In the genomic region with DNA sequence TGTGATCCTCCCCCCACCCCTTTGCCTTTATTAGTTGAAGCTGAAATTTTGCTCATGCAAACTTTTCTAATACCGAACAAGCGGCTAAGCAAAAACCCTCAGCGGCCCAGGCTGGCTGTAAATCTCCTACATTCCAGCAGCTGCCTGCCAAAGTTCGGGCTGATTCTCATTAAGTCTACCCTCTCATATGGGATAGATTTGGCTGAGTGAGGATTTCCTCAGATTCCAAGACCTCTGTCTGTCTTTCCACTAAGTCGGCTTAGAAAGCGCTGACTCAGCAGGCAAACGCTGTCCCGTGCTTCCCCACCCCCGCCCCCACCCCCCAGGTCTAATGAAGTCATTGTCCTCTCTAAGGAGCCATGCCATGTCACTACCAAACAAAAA, we compare ENCODE assay signal across 8 mouse cellular contexts. TPM values are rescaled to one million over a fixed set of nuclear protein-coding genes. Genes with fewer than 3 reads are reported as not detected.
DNase-seq lines count a peak whose midpoint lies in the region; ATAC-seq and TF ChIP-seq lines count a peak whose summit lies in the region.

No protein-coding gene starts in this region.

- no peaks in the 10 kb centered on the region for H3K9me3 ChIP-seq in heart, postnatal 0 days (replicated peaks; ENCODE audit: control insufficient read depth, low read length)
- no peaks in the 10 kb centered on the region for H3K9me3 ChIP-seq in limb, embryonic 15.5 days

- no peak for TF ChIP-seq CTCF in layer of hippocampus, adult 2 months (conservative IDR thresholded peaks at IDR 0.05)
- TF ChIP-seq CTCF in heart, postnatal 0 days (IDR thresholded peaks at IDR 0.05; ENCODE audit: low read depth), result no peak

- peak overlapping the region; percentile 9; the same call in 1 of the 2 replicates for H3K4me3 ChIP-seq in layer of hippocampus, adult 2 months
- H3K4me3 ChIP-seq in heart, postnatal 0 days (ENCODE audit: low read depth, low read length), result no peak overlapping the region
- no peak overlapping the region; the same call in 1 of the 2 replicates for H3K4me3 ChIP-seq in limb, embryonic 15.5 days

- no peaks in the 10 kb centered on the region for H3K4me1 ChIP-seq in heart, postnatal 0 days (ENCODE audit: control insufficient read depth, insufficient read depth)
- H3K4me1 ChIP-seq in limb, embryonic 15.5 days, result peaks cover 16% of the 10 kb centered on the region

- no peak for TF ChIP-seq EP300 in heart, postnatal 0 days (IDR thresholded peaks at IDR 0.05; ENCODE audit: low read depth)

- no peak overlapping the region for H3K27ac ChIP-seq in layer of hippocampus, adult 2 months
- H3K27ac ChIP-seq in heart, postnatal 0 days (ENCODE audit: low read depth), result no peak overlapping the region
- peak overlapping the region; percentile 84 for H3K27ac ChIP-seq in limb, embryonic 15.5 days

- no peaks in the 10 kb centered on the region for H3K27me3 ChIP-seq in heart, postnatal 0 days (ENCODE audit: control insufficient read depth, insufficient read depth, low read length)
- no peaks in the 10 kb centered on the region for H3K27me3 ChIP-seq in limb, embryonic 15.5 days

- no peak for ATAC-seq in heart, postnatal 0 days (ENCODE audit: insufficient read depth, low read depth)
- peak; percentile 88 for ATAC-seq in limb, embryonic 15.5 days (ENCODE audit: insufficient number of reproducible peaks, low FRiP score, low TSS enrichment, low read depth)

- H3K4me2 ChIP-seq in heart, postnatal 0 days (ENCODE audit: low read depth, low read length), result peak overlapping the region; percentile 20
- peak overlapping the region; percentile 30 for H3K4me2 ChIP-seq in limb, embryonic 15.5 days

- DNase-seq in layer of hippocampus, adult 2 months (ENCODE audit: low spot score in 2 of 2), result no peak
- DNase-seq in layer of hippocampus, adult 11-12 months (ENCODE audit: low spot score), result no peak
- peak; percentile 79 for DNase-seq in embryo, embryonic 10.5 days (ENCODE audit: low spot score)
- no peak for DNase-seq in heart, postnatal 0 days (ENCODE audit: low spot score)
- no peak for DNase-seq in cerebellum, postnatal 10 days
- no peak for DNase-seq in thymus, postnatal 36 days
- DNase-seq in T-cell, adult 2 months (ENCODE audit: low spot score), result no peak

- no peak overlapping the region for H3K9ac ChIP-seq in heart, postnatal 0 days (replicated peaks; ENCODE audit: low read depth, low read length)
- no peak overlapping the region for H3K9ac ChIP-seq in limb, embryonic 15.5 days

- no peaks in the 10 kb centered on the region for H3K36me3 ChIP-seq in heart, postnatal 0 days (replicated peaks; ENCODE audit: control insufficient read depth, insufficient read depth, low read length)
- no peaks in the 10 kb centered on the region for H3K36me3 ChIP-seq in limb, embryonic 15.5 days

- WGBS in heart, postnatal 0 days, result 17% methylated on average over 9 of the region's 9 CpGs
- WGBS in limb, embryonic 15.5 days, result 6% methylated on average over 9 of the region's 9 CpGs

RNA-seq across cellular contexts. Expression of a gene that starts 55.2 kb away (rescaled TPM):
- total RNA-seq in layer of hippocampus, adult 2 months (2021), result 100 to 1,000 TPM in 1 of 2 experiments, 10 to 100 TPM in 1; 97.7 to 103 TPM
- 134 and 321 TPM in 2 replicates for total RNA-seq in heart, postnatal 0 days (2014; rRNA removed; ENCODE audit: low replicate concordance)
- 33.2 and 35.8 TPM in 2 replicates for polyA plus RNA-seq in heart, postnatal 0 days (2015; fragmentation: Nextera tagmentation; extraction: Ambion mirVana)
- polyA plus RNA-seq in limb, embryonic 15.5 days (2015; fragmentation: Nextera tagmentation; extraction: Ambion mirVana), result 45.9 and 46.0 TPM in 2 replicates
